Mouse (Mus musculus): ENCODE results near the gene Klk4.

- TF ChIP-seq CTCF (IDR thresholded peaks at IDR 0.05; ENCODE audit: insufficient read depth, low read depth, low read length) (peak; percentile 62), POLR2A (IDR thresholded peaks at IDR 0.05; ENCODE audit: insufficient read depth, low read depth, low read length) (no peak)
Measured at GRCm38 (mm10) chr7:43873237-43873636, 7.7 kb upstream of the Klk4 start.

Measured in olfactory bulb, adult 2 months (tissue).